Mouse (Mus musculus) brain, embryonic 14.5 days (tissue): Measurements from ENCODE around the gene Atxn1.

Source experiments
- CTCF ChIP-seq: fragments of 200-500 bp; IDR thresholded peaks from 2 replicates; pipeline ENCODE4 v1.5.1; 2012; ENCODE audit warnings: inconsistent platforms, mild to moderate bottlenecking, moderate library complexity, borderline replicate concordance; ENCODE audit not compliant: insufficient read depth, insufficient read length; ENCODE audit errors: extremely low read depth
- POLR2A ChIP-seq: fragments of 200-500 bp; IDR thresholded peaks from 2 replicates; pipeline ENCODE4 v1.6.1; 2012; ENCODE audit warnings: mild to moderate bottlenecking, inconsistent platforms, borderline replicate concordance; ENCODE audit not compliant: poor library complexity, insufficient read depth, insufficient read length, severe bottlenecking; ENCODE audit errors: extremely low read depth

- TF ChIP-seq CTCF (no peak), POLR2A (no peak)
Observed at GRCm38 (mm10) chr13:45805915-45806599, 158.8 kb downstream of the Atxn1 start.
